8 mouse cellular contexts compared by ENCODE assay signal in genomic region chr15:81398189-81398588, GRCm38 (mm10). TPM values are rescaled to one million over a fixed set of nuclear protein-coding genes. Genes with fewer than 3 reads are reported as not detected.
DNase-seq lines count a peak whose midpoint lies in the region; ATAC-seq and TF ChIP-seq lines count a peak whose summit lies in the region.

No protein-coding gene starts in this region.

- no peak for TF ChIP-seq POLR2A in liver, adult 2 months (IDR thresholded peaks at IDR 0.05; ENCODE audit: extremely low read depth, insufficient read depth, low read length)
- no peak for TF ChIP-seq POLR2A in embryonic fibroblast, embryonic 13.5 days (IDR thresholded peaks at IDR 0.05; ENCODE audit: low read depth, low read length)

- peaks cover 19% of the 10 kb centered on the region for H3K4me1 ChIP-seq in liver, adult 2 months (ENCODE audit: control insufficient read depth, insufficient read depth, low read length)
- peaks cover 4% of the 10 kb centered on the region; the same call in 1 of the 2 replicates for H3K4me1 ChIP-seq in embryonic fibroblast, embryonic 13.5 days (ENCODE audit: control insufficient read depth, insufficient read depth, low read length)
- H3K4me1 ChIP-seq in limb, embryonic 13.5 days, result peaks cover 28% of the 10 kb centered on the region
- peaks cover 8% of the 10 kb centered on the region for H3K4me1 ChIP-seq in stomach, embryonic 14.5 days (ENCODE audit: control insufficient read depth, insufficient read depth, low read length)

- no peaks in the 10 kb centered on the region for H3K9me3 ChIP-seq in limb, embryonic 13.5 days
- H3K9me3 ChIP-seq in stomach, embryonic 14.5 days (ENCODE audit: control insufficient read depth, low read depth, low read length), result no peaks in the 10 kb centered on the region

- no peaks in the 10 kb centered on the region for H3K27me3 ChIP-seq in liver, adult 2 months (ENCODE audit: control insufficient read depth, insufficient read depth, low read length)
- H3K27me3 ChIP-seq in limb, embryonic 13.5 days, result no peaks in the 10 kb centered on the region
- H3K27me3 ChIP-seq in stomach, embryonic 14.5 days (ENCODE audit: control insufficient read depth, insufficient read depth, low read length), result no peaks in the 10 kb centered on the region

- peak overlapping the region; percentile 82 for H3K4me2 ChIP-seq in limb, embryonic 13.5 days (replicated peaks)
- H3K4me2 ChIP-seq in stomach, embryonic 14.5 days (replicated peaks; ENCODE audit: low read depth, low read length), result peak overlapping the region; percentile 74

- H3K27ac ChIP-seq in liver, adult 2 months (replicated peaks; ENCODE audit: insufficient read depth, low read depth, low read length), result no peak overlapping the region
- no peak overlapping the region for H3K27ac ChIP-seq in embryonic fibroblast, embryonic 13.5 days (ENCODE audit: insufficient read depth, low read length)
- H3K27ac ChIP-seq in limb, embryonic 13.5 days, result no peak overlapping the region
- no peak overlapping the region for H3K27ac ChIP-seq in stomach, embryonic 14.5 days (ENCODE audit: low read length)

- peaks cover 4% of the 10 kb centered on the region; the same call in 1 of the 2 replicates for H3K36me3 ChIP-seq in liver, adult 2 months (ENCODE audit: control insufficient read depth, insufficient read depth, low read length)
- H3K36me3 ChIP-seq in limb, embryonic 13.5 days, result peaks cover 6% of the 10 kb centered on the region; the same call in 1 of the 2 replicates
- H3K36me3 ChIP-seq in stomach, embryonic 14.5 days (ENCODE audit: control insufficient read depth, insufficient read depth, low read length), result no peaks in the 10 kb centered on the region

- H3K9ac ChIP-seq in liver, adult 2 months (ENCODE audit: low read depth, low read length), result no peak overlapping the region
- peak overlapping the region; percentile 94 for H3K9ac ChIP-seq in limb, embryonic 13.5 days
- no peak overlapping the region for H3K9ac ChIP-seq in stomach, embryonic 14.5 days (replicated peaks; ENCODE audit: low read depth, low read length)

- no peak for ATAC-seq in limb, embryonic 13.5 days (ENCODE audit: low FRiP score, low read depth)
- no peak for ATAC-seq in stomach, embryonic 14.5 days (ENCODE audit: insufficient number of reproducible peaks, insufficient read depth, low FRiP score, low read depth)

- no peak for TF ChIP-seq CTCF in liver, adult 2 months (IDR thresholded peaks at IDR 0.05; ENCODE audit: low read depth, low read length)
- TF ChIP-seq CTCF in embryonic fibroblast, embryonic 13.5 days (IDR thresholded peaks at IDR 0.05; ENCODE audit: borderline replicate concordance, insufficient read depth, low read length), result no peak

- H3K4me3 ChIP-seq in liver, adult 2 months (ENCODE audit: insufficient read depth, low read depth, low read length), result peak overlapping the region; percentile 24; the same call in 1 of the 2 replicates
- H3K4me3 ChIP-seq in embryonic fibroblast, embryonic 13.5 days (ENCODE audit: insufficient read depth, low read length), result peak overlapping the region; percentile 81
- peak overlapping the region; percentile 95 for H3K4me3 ChIP-seq in limb, embryonic 13.5 days
- peak overlapping the region; percentile 98 for H3K4me3 ChIP-seq in stomach, embryonic 14.5 days (ENCODE audit: low read depth, low read length)

- DNase-seq in liver, adult 2 months (ENCODE audit: extremely low read depth, low read depth, low spot score), result no peak
- no peak for DNase-seq in liver
- DNase-seq in cerebellum, adult 11-12 months, result no peak
- DNase-seq in urinary bladder, postnatal 36 days (ENCODE audit: low spot score in 2 of 2), result no peak
- no peak for DNase-seq in kidney, postnatal 10 days

- H3K79me2 ChIP-seq in liver, adult 2 months (ENCODE audit: control insufficient read depth, insufficient read depth, low read length), result peaks cover 26% of the 10 kb centered on the region; the same call in 1 of the 2 replicates

RNA-seq across cellular contexts. Expression of gene St13, which starts 1.7 kb away (rescaled TPM):
- total RNA-seq in liver, adult 2 months (2014; rRNA removed), result 91.8 and 98.9 TPM in 2 replicates
- polyA plus RNA-seq in liver, adult 2 months (2012; rRNA removed), result 29.2 and 31.3 TPM in 2 replicates
- polyA plus RNA-seq in embryonic fibroblast, embryonic 13.5 days (2011; ENCODE audit: insufficient read length, low read depth, missing spikeins), result 337 and 357 TPM in 2 replicates
- 185 and 189 TPM in 2 replicates for polyA plus RNA-seq in limb, embryonic 13.5 days (2015; fragmentation: Nextera tagmentation; extraction: Ambion mirVana)
- 153 and 154 TPM in 2 replicates for polyA plus RNA-seq in stomach, embryonic 14.5 days (2014; fragmentation: Nextera tagmentation; extraction: Ambion mirVana)

RNA-seq across cellular contexts. Expression of gene Xpnpep3, which starts 1.7 kb away (rescaled TPM):
- total RNA-seq in liver, adult 2 months (2014; rRNA removed), result 8.1 and 10.4 TPM in 2 replicates
- polyA plus RNA-seq in liver, adult 2 months (2012; rRNA removed), result 5.2 and 6.8 TPM in 2 replicates
- 12.4 and 21.8 TPM in 2 replicates for polyA plus RNA-seq in embryonic fibroblast, embryonic 13.5 days (2011; ENCODE audit: insufficient read length, low read depth, missing spikeins)
- 12.2 and 12.6 TPM in 2 replicates for polyA plus RNA-seq in limb, embryonic 13.5 days (2015; fragmentation: Nextera tagmentation; extraction: Ambion mirVana)
- 7.8 and 9.0 TPM in 2 replicates for polyA plus RNA-seq in stomach, embryonic 14.5 days (2014; fragmentation: Nextera tagmentation; extraction: Ambion mirVana)

RNA-seq across cellular contexts. Expression of gene Dnajb7, which starts 9.9 kb away (rescaled TPM):
- 0.13 and 0.28 TPM in 2 replicates for total RNA-seq in liver, adult 2 months (2014; rRNA removed)
- not detected in 2 replicates for polyA plus RNA-seq in liver, adult 2 months (2012; rRNA removed)
- not detected in 2 replicates for polyA plus RNA-seq in embryonic fibroblast, embryonic 13.5 days (2011; ENCODE audit: insufficient read length, low read depth, missing spikeins)
- polyA plus RNA-seq in limb, embryonic 13.5 days (2015; fragmentation: Nextera tagmentation; extraction: Ambion mirVana), result 2.5 and 2.9 TPM in 2 replicates
- polyA plus RNA-seq in stomach, embryonic 14.5 days (2014; fragmentation: Nextera tagmentation; extraction: Ambion mirVana), result 1.5 and 2.3 TPM in 2 replicates

RNA-seq across cellular contexts. Expression of gene Slc25a17, which starts 37.6 kb away (rescaled TPM):
- 56.1 and 67.8 TPM in 2 replicates for total RNA-seq in liver, adult 2 months (2014; rRNA removed)
- 30.2 and 30.4 TPM in 2 replicates for polyA plus RNA-seq in liver, adult 2 months (2012; rRNA removed)
- polyA plus RNA-seq in embryonic fibroblast, embryonic 13.5 days (2011; ENCODE audit: insufficient read length, low read depth, missing spikeins), result 89.1 and 93.1 TPM in 2 replicates
- polyA plus RNA-seq in limb, embryonic 13.5 days (2015; fragmentation: Nextera tagmentation; extraction: Ambion mirVana), result 117 and 119 TPM in 2 replicates
- 110 and 114 TPM in 2 replicates for polyA plus RNA-seq in stomach, embryonic 14.5 days (2014; fragmentation: Nextera tagmentation; extraction: Ambion mirVana)

Comparison
In these comparisons a context has a peak if more than half of its experiments do, and no peak if none do; other contexts are left out.
1. H3K4me3 ChIP-seq: peak in every context shown above with its lines; median percentile 98 in stomach, embryonic 14.5 days; 95 in limb, embryonic 13.5 days; 81 in embryonic fibroblast, embryonic 13.5 days; 24 in liver, adult 2 months.